Mouse (Mus musculus) liver, adult 2 months (tissue): ENCODE measurements around the gene Sbno2.

Experiments
- CTCF ChIP-seq: fragments of 200-500 bp; IDR thresholded peaks from 2 replicates; pipeline ENCODE4 v1.5.1; 2011; ENCODE audit warnings: low read depth, low read length, control low read depth
- POLR2A ChIP-seq: fragments of 200-500 bp; IDR thresholded peaks from 2 replicates; pipeline ENCODE4 v1.6.1; 2011; ENCODE audit warnings: low read length, control low read depth; ENCODE audit not compliant: insufficient read depth; ENCODE audit errors: extremely low read depth

DNA sequence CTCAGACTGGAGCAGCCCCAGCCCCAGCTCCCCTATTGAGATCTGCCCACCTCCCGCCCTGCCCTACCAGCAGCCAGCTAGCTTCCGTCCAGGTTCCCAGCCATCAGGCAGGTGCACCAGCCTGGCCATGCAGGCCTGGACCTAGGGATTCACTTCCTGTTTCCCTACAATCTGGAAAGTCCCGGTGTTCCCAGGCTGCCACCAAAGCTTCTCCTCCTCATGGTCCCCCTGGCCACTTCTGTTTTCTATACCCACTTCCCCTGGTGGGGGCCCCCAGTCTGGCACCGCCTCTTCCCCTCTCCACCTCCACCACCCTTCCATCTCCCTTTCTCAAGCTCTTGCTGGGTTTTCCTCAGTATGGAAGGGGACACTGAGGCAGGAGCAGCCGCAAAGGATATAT lies at the start of gene Sbno2:
- no peak for TF ChIP-seq CTCF
- no peak for TF ChIP-seq POLR2A
